Mouse (Mus musculus) kidney, adult 2 months (tissue): Measurements from ENCODE around the gene Man1a2.

Experiments used
- CTCF ChIP-seq: fragments of 200-500 bp; conservative IDR thresholded peaks from 2 replicates; pipeline ENCODE4 v1.5.1; 2011; ENCODE audit warnings: low read depth, mild to moderate bottlenecking, control low read depth, low read length, moderate library complexity, mixed read lengths; ENCODE audit not compliant: insufficient read depth, insufficient read length
- POLR2A ChIP-seq: fragments of 200-500 bp; IDR thresholded peaks from one replicate; pipeline ENCODE4 v1.6.1; 2011; ENCODE audit warnings: low read depth, low read length, control low read depth

DNA sequence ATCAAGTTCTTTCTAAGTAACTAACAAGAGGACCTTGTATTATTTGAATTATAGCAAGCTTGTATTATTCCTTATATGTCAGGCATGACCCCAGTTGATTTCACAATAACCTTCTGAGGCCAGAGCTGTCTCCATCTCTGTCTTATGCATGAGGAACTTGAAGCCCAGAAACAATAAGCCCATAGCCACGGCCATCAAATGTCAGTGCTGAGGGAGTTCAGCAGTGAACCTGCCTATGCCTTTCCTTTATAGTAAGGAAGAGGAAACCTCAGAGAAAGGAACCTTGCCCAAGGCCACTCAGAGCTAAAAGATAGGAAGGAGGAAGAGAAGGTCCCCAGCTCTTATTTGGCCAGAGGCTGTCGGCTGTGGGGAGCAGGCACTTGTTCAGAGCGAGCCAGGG, 150.9 kb downstream of the Man1a2 start:
- no peak for TF ChIP-seq CTCF
- TF ChIP-seq POLR2A = no peak
